Mouse (Mus musculus) lung, adult 2 months (tissue): ENCODE data around the gene Olfr987.

Experiments used
- CTCF ChIP-seq: fragments of 200-500 bp; IDR thresholded peaks from 2 replicates; pipeline ENCODE4 v1.5.1; 2011; ENCODE audit warnings: mild to moderate bottlenecking, low read length, control low read depth; ENCODE audit not compliant: insufficient read depth
- POLR2A ChIP-seq: fragments of 200-500 bp; IDR thresholded peaks from 2 replicates; pipeline ENCODE4 v1.6.1; 2011; ENCODE audit warnings: low read depth, mild to moderate bottlenecking, control low read depth, low read length, borderline replicate concordance; ENCODE audit errors: extremely low read depth

DNA sequence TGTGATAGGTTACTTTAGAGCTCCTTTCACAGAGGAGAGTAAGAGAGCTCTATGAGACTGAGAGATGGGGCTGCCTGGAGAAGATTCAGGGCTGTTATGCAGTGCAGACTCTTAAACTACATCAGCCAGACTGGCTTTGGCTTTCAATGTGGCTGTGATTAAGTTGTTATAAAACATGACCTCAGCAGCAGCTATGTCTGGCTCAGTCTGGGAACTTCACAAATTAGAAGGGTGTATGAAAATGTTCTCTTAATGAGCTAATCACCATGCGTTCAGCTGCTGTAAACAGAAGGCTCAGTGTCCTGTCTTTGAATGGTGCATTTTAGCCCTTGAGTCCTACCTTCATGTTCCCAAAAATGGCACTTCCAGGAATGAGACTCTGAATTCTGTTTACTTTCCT is 20.0 kb downstream of the Olfr987 start:
- no peak for TF ChIP-seq CTCF
- no peak for TF ChIP-seq POLR2A
